Mouse (Mus musculus) kidney, adult 8-10 months (tissue): ENCODE results near the gene Trim66.

Experiments
- DNase-seq, 2 experiments: peaks; one replicate each; pipeline ENCODE4 v3.0.0; 2022

Trim66 gene

DNA sequence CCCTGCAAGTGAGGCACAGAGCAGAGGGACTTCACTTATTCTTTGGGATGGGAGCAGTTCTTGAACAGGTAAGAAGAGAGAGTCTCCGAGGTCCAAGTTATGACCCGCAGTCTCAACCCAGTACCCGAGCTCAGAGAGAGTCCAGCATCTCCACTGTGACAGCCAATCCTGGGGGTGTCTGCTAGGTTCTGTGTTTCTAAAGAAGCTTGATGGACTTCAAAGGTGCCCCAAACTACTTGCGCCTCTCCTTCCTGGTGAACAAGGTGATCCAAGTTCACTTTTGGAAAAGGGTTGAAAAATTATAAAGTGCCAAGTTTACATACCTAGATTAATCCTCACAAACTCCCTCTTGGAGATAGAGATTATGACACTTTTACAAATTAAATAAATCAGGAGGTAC, at the start of gene Trim66:
Trim66 (minus strand) TSS at position 101 of the 400 bp plus-strand sequence.
- DNase-seq = no peak

DNA sequence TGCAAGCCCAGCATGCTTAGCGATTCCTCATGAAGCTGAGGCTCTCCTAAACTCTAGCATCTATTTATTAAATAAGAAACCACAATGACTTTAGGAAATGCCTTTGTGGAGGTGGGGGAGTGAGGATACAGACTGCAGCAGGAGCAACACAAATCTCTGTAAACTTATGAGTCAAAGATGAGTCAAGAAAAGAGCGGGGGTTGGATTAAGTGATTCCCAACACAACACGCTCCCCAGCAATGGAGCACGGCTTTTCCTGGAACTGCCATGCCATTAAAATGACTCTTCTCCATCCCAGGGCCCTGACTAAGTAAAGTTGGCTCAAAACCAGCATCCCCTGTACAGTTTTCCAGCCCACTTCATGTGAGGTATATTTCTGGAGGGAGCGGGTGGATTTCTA, 38.8 kb upstream of the Trim66 start:
- DNase-seq = no peak

DNA sequence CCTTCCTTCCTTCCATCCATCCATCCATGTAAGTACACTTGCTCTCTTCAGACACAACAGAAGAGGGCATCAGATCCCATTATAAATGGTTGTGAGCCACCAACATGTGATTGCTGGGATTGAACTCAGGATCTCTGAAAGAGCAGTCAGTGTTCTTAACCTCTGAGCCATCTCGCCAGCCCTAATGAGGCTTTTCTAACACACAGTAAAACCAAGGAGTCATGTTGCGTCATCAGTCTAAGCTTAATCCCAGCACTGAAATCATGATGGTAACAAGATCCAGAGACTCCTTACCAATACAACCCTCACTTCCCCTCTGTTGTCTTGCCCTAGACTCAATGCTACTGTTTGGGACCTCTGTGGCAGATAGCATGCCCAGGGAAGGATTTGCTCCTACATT, 38.3 kb upstream of the Trim66 start:
- DNase-seq = no peak

DNA sequence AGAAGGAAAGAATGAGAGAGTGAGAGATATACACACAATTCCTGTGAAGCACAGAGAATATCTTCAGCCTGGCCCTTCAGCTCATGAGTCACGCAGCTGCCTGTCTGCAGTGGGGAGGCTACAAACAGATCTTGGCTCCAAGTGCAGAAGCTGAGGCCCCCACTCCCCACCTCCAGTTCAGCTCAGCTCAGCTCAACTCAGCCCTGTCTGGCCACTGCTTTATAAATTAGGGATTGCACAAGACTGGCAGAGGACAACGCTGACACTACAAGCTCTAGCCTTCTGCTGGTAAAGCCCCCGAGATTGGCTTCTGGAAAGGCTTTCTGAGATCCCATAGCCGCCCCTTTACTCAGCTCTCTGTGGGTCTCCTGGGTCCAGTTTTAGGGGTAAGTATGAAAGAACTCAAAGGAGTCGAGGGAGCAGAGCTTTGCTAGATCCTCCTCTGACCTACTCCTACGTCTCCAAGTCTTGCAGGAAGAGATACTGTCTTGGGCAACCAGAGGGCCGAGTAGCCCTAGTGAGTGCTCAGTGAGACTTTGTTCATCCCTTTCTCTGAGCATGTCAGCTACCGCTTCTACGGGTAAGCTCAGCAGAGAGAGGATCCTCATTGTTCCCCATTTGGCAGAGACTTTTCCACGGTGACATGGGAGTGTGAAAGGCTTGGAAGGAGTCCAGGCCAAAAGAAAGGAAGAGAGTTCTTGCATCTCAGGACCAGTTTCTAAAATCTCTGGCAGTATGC, 37.5 kb upstream of the Trim66 start:
- no peak for DNase-seq

DNA sequence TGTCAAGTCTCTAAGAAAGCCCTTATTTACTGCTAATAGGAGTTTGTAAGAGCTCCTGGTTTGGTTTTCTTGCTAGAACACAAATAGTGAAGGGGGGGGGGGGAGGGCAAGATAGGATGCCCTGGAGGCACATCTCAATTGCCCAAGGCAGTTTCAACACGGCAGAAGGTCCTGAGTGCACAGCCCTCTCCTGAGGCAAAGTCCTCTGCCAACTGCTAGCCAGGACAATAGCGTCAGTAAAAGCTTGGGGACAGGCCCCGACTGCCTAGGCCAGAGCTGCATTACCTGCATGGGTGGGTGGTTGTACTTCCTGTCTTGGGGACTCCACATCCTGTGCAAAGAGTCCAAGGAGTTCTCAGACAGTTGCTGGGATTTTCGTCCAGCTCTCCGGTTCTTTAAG, 36.9 kb upstream of the Trim66 start:
- no peak for DNase-seq

DNA sequence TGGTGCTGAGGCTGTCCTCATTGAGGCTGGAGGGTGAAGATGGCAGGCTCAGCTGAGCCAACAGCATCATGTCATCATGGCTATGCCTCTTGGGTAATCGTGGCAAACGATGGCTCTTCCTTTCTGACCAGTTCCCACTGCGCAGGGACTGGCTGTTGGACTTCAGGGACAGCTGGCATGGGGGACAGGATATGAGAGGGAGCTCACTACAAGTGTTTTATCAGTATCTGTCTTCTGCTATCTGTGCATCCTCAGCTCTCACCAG, 34.4 kb upstream of the Trim66 start:
- no peak for DNase-seq

DNA sequence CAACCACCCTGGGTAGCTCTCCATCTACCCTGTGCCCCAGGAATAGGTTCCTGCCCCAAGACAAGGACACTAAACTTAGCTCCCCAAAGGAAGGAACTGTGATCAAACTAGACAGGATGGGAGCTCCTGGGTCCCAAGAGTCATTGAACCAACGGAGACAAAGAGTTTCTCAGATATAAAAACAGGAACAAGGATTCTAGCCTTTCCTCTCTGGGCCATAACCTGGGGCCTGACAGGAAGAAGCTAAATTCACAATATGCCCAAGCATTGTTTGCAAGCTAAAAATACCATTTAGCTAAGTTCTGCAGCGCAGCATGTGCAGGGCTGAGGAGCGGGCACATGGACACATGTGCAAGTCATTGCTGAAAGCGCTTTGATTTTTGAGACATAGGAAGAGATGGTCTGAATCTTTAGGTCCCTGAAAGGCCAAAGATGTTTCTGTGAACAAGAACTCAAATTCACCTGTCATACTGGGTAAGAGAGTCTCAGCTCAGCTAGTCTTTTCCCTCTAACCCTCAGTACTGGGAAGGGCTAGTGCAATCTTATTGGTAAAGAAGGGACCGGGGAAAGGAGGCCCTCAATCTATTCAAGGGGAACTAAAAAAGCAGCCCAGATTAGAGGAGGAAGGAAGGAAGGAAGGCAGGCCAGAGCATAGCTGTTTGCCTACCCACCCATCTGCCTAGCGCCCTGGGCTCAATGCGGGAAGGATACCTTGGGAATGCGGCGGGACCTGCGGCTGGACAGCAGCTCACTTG, 33.9 kb upstream of the Trim66 start:
- no peak for DNase-seq

DNA sequence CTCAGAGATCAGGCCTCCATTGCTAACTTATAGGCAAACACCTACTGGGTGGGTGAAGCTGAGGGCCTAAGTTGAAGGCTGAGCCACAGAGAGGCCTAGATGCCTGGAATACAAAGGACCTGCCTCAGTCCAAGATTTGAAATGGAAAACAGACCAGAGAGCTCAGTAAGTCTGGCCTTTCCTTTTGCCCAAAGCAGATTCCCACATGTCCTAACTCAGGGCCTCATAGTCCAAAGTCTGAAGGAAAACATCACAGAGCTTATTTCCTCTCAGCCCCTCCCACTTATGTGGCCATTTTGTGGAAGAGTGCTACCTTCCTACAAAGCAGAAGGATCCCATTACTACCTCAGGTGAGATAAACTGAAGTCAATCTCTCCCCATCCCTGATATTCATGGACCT, 33.0 kb upstream of the Trim66 start:
- DNase-seq = no peak

DNA sequence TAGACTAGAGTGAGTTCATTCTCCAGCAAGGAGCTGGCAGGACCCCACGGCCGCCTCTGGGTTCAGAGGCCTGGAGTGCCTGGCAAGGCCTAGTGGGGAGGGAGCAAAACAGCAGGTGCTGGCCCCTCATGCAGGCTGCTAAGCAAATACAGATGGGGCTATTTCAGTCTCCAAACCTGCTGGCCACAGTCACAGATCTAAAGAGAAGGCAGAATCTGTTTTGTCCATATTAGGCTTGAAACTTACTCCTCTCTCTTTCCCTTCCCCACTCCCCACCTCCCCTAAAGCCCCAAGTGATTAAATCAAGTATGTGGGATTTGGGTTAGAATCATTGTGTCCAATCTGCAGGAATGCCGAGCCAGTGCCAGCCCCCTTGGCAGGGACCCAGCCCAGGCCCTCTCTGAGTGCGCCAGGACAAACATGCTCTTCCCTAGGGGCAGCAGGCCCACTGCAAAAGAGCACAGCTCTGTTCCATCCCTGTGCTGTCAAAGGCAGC, 28.6 kb upstream of the Trim66 start:
- DNase-seq = peak in 1 of 2 experiments; percentile 18

DNA sequence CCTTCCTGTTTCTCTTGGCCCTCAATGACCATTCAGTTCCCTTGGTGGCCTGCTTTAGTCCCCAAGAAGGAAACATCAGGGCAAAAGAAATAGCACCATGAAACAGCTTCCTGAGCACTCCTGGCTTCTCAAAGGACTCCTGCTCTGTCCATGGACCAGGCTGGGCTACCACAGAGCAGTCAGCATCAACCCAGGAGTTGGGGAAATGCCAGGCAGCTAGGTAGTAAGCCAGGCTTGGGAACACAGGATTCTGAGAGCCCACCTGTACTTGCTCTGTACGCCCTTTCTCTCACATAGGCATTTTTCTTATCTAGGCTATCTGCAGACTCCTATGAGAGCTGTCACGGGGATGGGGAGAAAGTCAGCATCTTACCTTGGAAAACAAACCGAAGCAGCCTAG, 27.0 kb upstream of the Trim66 start:
- no peak for DNase-seq

DNA sequence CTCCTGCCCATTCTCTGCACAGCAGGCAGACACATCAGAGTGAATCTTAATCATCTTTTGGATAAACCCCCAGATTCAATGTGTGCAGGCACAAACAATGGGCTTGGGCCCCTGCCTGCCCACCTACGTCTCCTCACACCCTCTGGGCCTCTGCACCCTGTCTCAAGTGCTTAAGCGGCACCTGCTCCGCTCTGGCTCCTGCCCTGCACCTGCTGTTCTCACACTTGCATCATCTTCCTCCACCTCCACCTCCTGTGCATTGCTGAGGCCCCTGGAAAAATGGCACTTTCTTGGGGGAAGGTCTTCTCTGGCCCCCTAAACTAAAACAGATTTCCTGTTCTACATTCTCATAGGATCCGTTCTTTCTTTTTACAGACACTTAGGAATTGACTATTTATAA, 26.0 kb upstream of the Trim66 start:
- DNase-seq = no peak

DNA sequence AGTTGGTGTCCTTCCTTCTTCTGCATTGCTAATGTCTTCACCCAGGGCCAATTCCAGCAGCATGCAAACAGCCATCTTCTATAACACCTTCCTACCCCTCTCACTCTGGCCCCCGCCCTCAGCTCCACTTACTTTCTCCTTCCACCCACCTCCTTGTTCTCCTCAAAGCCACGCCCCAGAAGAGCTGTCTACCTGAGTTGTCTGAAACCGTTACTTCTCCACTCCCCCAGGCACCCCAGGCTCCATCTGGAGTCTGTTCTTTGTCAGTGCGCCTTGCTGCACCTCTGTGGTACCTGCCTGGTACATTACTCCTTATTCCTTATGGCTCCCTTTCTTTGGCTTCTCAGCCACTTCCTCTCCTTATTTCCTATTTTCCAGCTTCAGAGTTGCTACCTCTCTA, 25.2 kb upstream of the Trim66 start:
- DNase-seq = no peak

DNA sequence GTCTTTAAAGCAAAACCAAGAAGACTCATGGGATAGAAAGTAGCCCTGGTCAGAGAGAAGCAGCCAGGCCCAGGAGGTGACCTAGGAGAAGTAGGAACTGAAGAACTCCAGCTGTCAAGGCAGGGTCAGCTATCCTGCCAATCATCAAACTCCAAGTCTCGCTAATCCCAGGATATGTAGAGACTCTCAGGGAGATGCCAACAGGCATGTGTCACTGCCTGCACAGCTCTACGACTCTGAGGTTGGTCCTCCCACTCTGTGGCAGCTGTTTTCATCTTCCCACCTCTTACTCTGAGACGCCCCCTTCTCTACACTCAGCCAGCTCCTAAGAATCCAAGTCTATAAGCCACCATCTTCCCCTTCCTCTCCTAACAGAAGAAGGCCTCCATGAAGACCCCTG, 24.8 kb upstream of the Trim66 start:
- DNase-seq = no peak

DNA sequence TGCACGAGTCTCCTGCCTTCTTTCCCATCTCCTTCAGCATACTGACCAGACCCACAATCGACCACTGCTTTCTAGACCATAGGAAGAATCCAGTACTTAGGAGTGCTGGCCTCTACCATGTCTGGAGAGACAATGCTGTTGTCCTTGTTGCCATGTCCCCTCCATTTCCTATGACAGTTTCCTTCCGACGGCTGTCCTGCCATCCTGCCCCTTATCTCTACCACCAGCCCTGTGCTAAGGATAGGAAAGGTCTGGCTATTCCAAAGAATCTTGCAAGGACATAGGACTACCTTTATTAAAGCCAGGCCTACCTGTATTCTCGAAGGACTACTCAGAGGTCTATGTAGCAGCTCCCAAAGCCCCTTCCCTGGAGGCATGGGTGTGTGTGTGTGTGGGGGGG, 23.6 kb upstream of the Trim66 start:
- DNase-seq = no peak

DNA sequence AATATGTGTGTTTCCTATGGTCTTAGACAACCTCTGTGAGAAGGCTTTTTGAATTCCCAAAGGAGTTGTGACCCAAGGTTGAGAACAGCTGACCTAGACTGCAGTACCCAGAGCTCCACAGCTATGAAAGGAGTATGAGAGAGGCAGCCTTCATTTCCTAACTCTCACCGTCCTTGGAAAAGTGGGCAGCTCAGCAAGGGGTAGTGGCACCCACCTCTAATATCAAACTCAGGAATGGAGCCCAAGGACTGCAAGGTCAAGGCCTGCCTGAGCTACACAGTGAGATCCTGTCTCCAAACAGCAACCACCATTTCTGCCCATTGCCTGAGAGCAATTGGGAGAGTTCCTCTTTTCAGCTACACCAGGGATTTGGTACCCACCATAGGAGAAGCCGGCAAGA, 21.8 kb upstream of the Trim66 start:
- DNase-seq = no peak

DNA sequence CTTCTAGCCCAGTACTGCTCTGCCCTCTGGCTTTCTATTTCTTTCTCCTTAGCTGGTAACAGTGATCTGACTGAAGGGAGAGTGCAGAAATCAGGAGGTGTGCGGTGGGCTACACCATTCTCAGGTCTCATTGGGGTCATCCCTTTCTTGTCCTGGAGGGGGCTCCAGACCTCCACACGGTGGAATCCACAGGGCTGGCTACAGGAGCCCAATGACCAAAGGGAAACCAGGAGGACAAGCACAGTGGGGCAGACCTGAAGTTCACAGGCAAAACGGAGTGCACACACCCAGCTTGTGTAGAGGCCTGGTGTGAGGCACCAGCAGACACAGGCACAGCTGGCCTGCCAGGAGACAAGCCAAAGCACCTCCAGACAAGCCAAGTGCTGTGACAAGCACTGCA, 20.4 kb upstream of the Trim66 start:
- DNase-seq = peak; percentile 26 to 58

DNA sequence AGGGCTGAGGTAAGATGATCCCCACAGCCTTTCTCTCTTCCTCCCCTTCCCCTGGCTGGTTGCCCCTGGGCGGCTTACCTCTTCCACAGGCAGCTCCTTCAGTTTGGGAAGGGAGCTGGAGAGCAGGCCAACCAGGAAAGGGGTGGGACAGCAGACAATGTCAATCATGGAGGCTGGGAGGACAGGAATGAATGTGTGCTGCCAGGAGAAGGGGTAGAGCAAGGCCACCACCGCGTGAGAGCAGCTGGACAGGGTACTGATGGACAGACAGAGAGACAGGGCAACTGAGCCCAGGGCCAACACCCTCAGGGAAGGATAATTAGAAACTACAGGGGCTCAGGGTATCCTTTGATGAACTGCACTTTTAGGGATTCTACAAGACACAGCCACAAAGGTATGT, 19.6 kb upstream of the Trim66 start:
- DNase-seq = no peak

DNA sequence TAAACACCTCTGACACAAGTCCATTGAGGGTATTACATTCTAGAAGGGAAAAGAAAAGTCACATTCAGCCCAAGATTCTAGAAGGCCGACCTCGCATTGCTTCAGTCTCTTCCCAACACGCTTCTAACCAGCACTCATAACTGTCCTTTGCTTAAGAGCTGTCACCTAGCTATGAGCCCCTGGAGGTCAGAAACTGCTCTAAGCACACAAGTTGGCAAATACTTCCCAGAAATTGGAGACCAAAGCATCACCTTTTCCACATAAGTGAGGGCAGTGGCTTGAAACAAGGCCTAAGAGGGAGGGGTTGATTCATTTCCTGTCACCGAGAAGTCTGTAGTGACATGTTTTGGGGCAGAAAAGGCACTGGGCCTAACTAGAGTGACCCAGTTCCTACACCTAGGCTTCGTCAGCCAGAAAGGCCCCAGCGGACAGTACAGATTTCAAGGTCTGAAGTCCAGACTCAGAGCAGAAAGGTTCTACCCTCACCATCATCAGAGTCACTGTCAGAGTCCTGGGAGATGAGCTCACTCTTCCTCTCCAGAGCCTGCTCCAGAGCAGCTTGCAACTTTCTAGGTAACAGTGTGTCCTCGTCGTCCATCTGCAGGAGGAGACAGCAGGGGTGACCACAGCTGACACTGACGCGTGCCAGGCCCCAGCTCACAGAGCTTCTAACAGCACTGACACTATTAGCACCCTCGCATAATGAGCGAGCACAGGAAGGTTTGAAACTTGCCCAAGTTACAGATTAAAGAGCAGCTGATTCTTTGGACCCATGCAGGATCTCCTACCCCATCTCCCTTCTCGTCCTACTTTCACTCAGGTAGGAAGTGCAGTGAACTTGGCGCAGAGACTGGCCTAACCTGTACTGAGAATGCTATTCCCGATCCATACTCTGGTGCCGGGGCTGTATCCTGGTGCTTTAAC, 18.1 kb upstream of the Trim66 start:
- DNase-seq = peak; percentile 47 to 52

DNA sequence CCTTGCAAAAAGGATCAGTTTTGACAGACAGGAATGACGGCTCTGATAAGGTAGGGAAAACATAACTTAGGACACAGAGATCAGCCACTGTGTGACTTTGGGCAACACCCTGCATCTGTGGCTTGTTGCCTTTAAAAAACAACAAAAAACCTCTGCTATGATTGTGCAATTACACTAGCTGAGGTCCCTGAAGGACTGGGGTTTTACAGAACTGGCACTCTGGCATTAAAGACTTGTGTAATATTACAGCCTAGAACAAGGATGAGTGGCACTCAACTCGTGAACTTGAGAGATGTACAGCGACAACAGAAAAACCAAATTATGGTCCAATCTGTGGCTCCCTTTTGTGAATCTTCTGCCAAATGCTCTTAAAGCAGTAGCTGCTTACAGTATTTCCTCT, 16.8 kb upstream of the Trim66 start:
- no peak for DNase-seq

DNA sequence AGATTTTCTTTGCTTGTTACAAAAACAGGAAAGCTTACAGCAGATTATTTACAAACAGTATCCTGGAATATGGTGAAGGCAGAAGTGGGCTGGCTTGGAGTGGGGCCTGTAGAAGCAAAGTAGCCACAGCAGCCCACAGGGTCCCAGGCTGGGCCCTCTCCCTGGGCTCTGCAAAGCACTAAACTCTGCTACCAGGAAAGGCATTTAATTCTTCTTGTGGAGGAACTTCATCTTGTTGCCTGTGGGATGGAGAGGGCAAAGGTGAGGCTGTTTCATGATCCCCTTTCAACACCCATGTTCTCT, 16.5 kb upstream of the Trim66 start:
- no peak for DNase-seq

DNA sequence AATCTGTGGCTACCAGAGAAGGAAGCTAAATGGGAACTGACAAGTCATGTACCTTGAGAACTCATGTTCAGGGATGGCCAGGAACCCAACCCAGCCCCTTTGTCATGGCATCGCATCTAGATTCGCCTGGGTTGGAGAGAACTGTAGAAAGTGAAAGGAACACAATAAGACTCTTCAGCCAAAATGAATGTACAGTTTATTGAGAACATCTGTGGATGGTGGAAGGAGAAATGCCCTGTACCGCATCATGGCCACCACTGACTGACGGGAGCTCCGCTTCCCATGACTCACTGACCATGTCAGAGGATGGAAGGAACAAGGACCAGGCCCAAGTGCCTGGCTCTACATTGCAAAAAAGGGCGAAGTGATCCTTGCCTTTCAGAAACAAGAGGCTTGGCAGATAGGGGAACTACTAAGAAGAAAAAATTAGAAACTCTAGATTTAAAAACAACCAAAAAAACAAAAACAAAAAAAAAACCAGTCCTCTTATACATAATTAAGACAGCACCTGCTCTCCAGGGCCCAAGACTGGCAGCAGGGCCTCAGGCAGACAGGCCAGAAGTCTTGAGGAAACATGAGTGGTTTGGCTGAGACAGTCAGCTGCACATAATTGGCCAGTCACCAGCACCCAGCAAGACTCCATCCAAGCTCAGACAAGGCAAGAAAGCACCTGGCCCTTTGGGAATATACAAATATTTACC, 16.0 kb upstream of the Trim66 start:
- DNase-seq = no peak

DNA sequence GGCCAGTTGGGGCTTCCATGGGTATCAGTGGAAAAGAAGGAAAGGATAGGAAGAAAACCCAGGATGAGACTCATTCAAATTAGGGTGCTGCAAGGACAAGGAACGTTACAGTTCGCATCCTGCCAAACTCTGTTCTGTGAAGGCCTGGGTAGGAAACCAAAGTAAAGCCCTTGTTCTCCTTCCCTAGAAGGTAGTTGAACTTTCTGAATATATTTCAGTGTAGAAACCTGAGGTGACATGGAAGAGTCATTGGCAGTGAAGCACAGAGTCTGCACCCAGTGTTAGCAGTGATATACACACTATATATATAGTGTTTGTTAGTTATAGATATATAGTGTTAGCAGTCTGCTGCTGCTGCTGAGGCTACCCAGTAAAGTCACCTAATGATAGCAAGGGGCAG, 15.4 kb upstream of the Trim66 start:
- DNase-seq = no peak

DNA sequence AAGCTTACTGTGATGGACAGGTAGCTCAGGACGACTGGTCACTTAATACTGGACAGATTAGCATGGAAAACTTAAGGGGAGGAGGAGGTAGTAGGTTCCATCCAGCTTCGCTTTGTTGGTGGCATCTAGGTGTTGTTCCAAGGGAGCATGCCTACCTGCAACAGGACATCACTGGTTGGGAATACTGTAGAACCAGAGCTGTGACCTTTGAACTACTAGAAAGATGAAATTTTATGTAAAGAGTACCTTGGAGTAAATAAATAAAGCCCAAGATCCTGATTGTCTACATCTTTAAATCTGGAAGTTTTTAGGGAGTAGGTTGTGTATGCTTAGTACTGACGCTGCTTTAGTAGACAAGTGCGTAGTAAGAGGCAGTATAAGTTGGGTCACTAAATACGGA, 14.2 kb upstream of the Trim66 start:
- no peak for DNase-seq
